Mouse (Mus musculus): ENCODE measurements around the gene Rora.

Rora gene

GRCm38 (mm10) chr9:68884451-68885035 lies 231.0 kb downstream of the Rora start:
- peak; percentile 61 to 71 for DNase-seq (ENCODE audit: low spot score in 2 of 2)

GRCm38 (mm10) chr9:68888670-68889069 lies 235.1 kb downstream of the Rora start:
- peak; percentile 57 to 67 for DNase-seq (ENCODE audit: low spot score in 2 of 2)

- no peak for DNase-seq (ENCODE audit: low spot score in 2 of 2)
These were observed 237.8 kb downstream of the Rora start for GRCm38 (mm10) chr9:68891431-68891830.

GRCm38 (mm10) chr9:68892356-68892755 lies 238.8 kb downstream of the Rora start:
- DNase-seq (ENCODE audit: low spot score in 2 of 2), result no peak

- no peak for DNase-seq (ENCODE audit: low spot score in 2 of 2)
These were observed 239.3 kb downstream of the Rora start for GRCm38 (mm10) chr9:68892859-68893258.

- DNase-seq (ENCODE audit: low spot score in 2 of 2), result peak; percentile 58 to 69
These were observed 244.7 kb downstream of the Rora start for GRCm38 (mm10) chr9:68898286-68898685.

- DNase-seq (ENCODE audit: low spot score in 2 of 2), result no peak
These were observed 246.1 kb downstream of the Rora start for GRCm38 (mm10) chr9:68899525-68900222.

GRCm38 (mm10) chr9:68906361-68906883 lies 252.8 kb downstream of the Rora start:
- DNase-seq (ENCODE audit: low spot score in 2 of 2), result no peak

GRCm38 (mm10) chr9:68912483-68913151 lies 259.0 kb downstream of the Rora start:
- peak; percentile 30 to 34 for DNase-seq (ENCODE audit: low spot score in 2 of 2)

GRCm38 (mm10) chr9:68913191-68913697 lies 259.7 kb downstream of the Rora start:
- DNase-seq (ENCODE audit: low spot score in 2 of 2), result no peak

GRCm38 (mm10) chr9:68914541-68915275 lies 261.1 kb downstream of the Rora start:
- DNase-seq (ENCODE audit: low spot score in 2 of 2), result no peak

GRCm38 (mm10) chr9:68916741-68917140 lies 263.2 kb downstream of the Rora start:
- DNase-seq (ENCODE audit: low spot score in 2 of 2), result no peak

- no peak for DNase-seq (ENCODE audit: low spot score in 2 of 2)
These were observed 269.6 kb downstream of the Rora start for GRCm38 (mm10) chr9:68923128-68923601.

GRCm38 (mm10) chr9:68926406-68926805 lies 272.8 kb downstream of the Rora start:
- no peak for DNase-seq (ENCODE audit: low spot score in 2 of 2)

GRCm38 (mm10) chr9:68933159-68933558 lies 279.6 kb downstream of the Rora start:
- DNase-seq (ENCODE audit: low spot score in 2 of 2), result no peak

- peak in 1 of 2 experiments; percentile 58 for DNase-seq (ENCODE audit: low spot score in 2 of 2)
These were observed 280.7 kb downstream of the Rora start for GRCm38 (mm10) chr9:68934238-68934637.

- no peak for DNase-seq (ENCODE audit: low spot score in 2 of 2)
These were observed 282.0 kb downstream of the Rora start for GRCm38 (mm10) chr9:68935611-68936010.

- peak; percentile 88 to 92 for DNase-seq (ENCODE audit: low spot score in 2 of 2)
These were observed 287.5 kb downstream of the Rora start for GRCm38 (mm10) chr9:68941037-68941436.

- no peak for DNase-seq (ENCODE audit: low spot score in 2 of 2)
These were observed 289.0 kb downstream of the Rora start for GRCm38 (mm10) chr9:68942595-68943011.

- peak; percentile 32 to 47 for DNase-seq (ENCODE audit: low spot score in 2 of 2)
These were observed 290.4 kb downstream of the Rora start for GRCm38 (mm10) chr9:68944026-68944425.

GRCm38 (mm10) chr9:68947707-68948106 lies 294.1 kb downstream of the Rora start:
- no peak for DNase-seq (ENCODE audit: low spot score in 2 of 2)

GRCm38 (mm10) chr9:68948141-68948540 lies 294.6 kb downstream of the Rora start:
- no peak for DNase-seq (ENCODE audit: low spot score in 2 of 2)

Data from heart, adult 9 months (tissue).